Mouse (Mus musculus): ENCODE measurements around the gene Slc18b1.

Gene Slc18b1

GRCm38 (mm10) chr10:23806201-23806600, 9.4 kb downstream of the Slc18b1 start:
- DNase-seq (ENCODE audit: low spot score) = no peak

GRCm38 (mm10) chr10:23811635-23812437, 15.1 kb downstream of the Slc18b1 start:
- peak; percentile 89 for DNase-seq (ENCODE audit: low spot score)

DNA sequence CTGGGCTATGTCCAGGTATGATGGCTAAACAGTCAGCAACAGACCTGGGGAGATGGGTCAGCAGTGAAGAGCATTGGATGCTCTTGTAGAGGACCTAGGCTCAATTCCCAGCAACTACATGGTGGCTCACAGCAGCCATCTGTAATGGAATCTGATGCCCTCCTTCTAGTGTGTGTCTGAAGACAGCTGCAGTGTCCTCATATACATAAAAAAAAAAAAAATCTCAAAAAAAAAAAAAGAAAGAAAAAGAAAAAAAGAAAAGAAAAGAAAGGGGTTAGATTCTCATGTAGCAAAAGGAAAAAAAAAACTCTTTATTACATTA, 15.6 kb downstream of the Slc18b1 start:
- DNase-seq (ENCODE audit: low spot score) = no peak

- no peak for DNase-seq (ENCODE audit: low spot score)
Observed at GRCm38 (mm10) chr10:23812852-23813766, 16.3 kb downstream of the Slc18b1 start.

GRCm38 (mm10) chr10:23815168-23815567, 18.4 kb downstream of the Slc18b1 start:
- peak; percentile 91 for DNase-seq (ENCODE audit: low spot score)

DNA sequence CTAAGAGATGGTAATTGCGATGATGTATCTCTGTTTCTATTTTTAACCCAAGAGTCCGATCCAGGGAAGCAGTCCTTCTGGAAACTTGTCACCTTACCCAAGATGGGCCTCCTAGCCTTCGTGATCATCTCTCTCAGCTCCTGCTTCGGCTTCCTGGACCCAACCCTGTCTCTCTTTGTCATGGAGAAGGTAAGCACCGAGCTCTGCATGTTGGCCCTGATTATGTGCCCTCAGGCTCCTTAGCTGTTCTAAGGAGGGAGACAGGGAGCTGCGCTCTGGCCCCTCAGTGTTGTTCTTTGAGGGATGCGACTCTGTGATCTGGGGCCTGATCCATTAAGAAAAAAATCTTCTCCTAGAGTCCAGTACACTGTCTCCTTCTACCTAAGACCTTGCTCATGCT, 19.5 kb downstream of the Slc18b1 start:
- DNase-seq (ENCODE audit: low spot score) = no peak

- no peak for DNase-seq (ENCODE audit: low spot score)
Observed at GRCm38 (mm10) chr10:23826516-23826915, 29.7 kb downstream of the Slc18b1 start.

DNA sequence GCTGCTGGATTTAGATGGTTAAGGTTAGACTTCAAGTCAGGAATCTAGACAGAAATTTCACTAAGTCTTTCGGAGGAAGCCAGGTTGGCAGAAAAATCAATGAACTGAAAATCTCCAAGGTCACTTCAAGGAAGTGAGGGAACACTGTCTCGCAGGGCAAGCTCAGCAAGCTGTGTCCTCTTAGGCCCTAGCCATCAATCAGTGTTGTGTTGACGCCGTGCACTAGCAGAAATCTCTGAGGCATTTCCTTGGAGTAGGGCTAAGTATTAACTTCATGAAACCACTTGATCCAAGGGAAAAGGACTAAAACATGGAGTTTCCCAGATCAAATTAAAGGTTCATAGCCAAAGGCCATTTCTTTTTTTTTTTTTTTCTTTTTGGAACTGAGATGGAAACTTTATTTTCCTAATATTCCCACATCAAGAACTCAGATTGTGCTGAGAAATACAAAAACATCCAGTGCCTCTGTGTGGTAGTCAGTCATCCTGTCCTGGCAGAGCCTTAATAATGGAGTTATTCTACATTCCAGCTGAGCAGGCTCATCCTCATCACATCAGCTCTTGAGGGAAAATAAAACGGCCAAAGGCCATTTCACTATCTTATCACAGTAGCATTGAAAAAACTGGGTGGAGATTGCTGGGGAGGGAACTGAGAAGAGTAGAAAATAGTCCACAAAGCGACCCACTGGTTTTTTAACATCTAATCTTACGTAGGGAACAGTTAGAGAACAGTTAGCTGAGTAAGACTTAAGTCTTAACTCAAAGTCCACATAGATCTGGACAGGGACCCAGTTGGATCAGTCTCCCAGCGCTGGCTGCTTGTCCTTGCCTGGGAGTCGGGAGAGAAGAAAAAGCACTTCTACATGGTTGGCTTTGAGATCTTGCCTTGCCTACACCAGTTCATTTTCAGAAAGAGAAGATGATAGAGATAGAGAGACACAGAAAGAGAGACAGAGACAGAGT, 39.5 kb downstream of the Slc18b1 start:
- DNase-seq (ENCODE audit: low spot score) = no peak

GRCm38 (mm10) chr10:23837115-23837514, 40.3 kb downstream of the Slc18b1 start:
- no peak for DNase-seq (ENCODE audit: low spot score)

DNA sequence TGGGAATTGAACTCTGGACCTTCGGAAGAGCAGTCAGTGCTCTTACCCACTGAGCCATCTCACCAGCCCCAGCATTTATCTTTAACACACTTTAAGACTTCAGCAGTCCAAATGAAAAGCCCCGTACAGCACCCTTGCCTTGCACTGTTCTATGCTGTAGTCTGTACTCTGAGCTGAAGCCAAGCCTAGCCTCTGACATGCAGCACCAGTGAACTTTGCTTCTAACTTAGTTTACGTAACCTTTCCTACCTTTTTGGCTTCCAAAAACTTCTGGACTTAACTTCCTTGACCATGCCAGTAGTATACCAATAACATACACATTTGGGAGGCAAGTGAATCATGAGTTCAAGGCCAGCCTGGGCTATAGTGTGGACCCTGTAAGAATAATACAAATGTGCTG, 42.1 kb downstream of the Slc18b1 start:
- no peak for DNase-seq (ENCODE audit: low spot score)

GRCm38 (mm10) chr10:23839368-23839767, 42.6 kb downstream of the Slc18b1 start:
- no peak for DNase-seq (ENCODE audit: low spot score)

- no peak for DNase-seq (ENCODE audit: low spot score)
Observed at GRCm38 (mm10) chr10:23840496-23840895, 43.7 kb downstream of the Slc18b1 start.

DNA sequence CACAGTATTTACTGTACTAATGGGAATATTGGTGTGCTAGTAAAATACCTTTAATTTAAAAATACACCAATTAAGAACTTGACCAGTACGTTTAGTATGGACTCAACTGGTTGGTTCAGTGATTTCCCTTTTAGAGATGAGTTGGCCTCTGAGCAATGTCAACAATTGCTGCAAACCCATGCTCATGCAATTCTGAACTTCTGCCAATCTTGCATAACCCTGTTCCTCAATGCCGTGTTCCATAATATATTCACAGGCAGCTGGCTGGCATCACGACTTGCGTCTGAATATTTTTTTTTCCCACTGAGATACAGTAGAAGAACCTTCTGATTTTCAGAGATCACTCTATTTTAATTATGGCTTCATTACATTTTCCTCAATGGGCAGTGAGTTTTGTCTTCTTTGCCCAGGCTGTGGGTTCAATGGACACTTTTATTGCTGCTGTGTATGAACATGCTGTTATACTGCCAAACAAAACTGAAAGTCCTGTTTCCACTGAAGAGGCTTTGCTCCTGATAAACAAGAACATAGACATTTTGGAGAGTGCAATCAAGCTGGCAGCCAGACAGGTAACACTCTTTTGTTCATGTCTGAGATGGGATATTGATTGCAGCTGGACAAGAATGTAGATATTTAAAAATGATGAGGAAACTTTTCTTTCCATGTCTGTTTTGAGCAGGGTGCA, 54.6 kb downstream of the Slc18b1 start, which contains the start of gene Vnn3:
TSS of gene Vnn3 (plus strand) at position 235 of the 685 bp plus-strand sequence.
- no peak for DNase-seq (ENCODE audit: low spot score)

DNA sequence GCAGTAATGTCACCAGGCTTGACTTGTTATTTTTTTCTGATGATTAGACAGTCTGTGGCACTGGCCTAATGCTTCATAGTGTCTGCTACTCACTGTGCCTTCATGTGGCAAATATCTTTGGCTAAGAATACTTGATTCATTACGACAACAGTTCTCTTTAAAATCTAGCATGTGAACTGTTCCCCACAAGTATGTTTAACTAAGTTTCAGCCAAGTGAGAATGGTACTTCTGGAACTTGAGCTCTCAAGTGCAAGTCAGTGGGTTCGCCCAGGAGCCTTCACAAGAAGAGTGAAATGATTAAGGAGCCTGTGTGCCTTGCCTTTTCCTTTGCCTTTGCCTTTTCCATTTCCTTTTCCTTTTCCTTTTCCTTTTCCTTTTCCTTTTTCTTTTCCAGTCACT, 55.3 kb downstream of the Slc18b1 start:
- no peak for DNase-seq (ENCODE audit: low spot score)

DNA sequence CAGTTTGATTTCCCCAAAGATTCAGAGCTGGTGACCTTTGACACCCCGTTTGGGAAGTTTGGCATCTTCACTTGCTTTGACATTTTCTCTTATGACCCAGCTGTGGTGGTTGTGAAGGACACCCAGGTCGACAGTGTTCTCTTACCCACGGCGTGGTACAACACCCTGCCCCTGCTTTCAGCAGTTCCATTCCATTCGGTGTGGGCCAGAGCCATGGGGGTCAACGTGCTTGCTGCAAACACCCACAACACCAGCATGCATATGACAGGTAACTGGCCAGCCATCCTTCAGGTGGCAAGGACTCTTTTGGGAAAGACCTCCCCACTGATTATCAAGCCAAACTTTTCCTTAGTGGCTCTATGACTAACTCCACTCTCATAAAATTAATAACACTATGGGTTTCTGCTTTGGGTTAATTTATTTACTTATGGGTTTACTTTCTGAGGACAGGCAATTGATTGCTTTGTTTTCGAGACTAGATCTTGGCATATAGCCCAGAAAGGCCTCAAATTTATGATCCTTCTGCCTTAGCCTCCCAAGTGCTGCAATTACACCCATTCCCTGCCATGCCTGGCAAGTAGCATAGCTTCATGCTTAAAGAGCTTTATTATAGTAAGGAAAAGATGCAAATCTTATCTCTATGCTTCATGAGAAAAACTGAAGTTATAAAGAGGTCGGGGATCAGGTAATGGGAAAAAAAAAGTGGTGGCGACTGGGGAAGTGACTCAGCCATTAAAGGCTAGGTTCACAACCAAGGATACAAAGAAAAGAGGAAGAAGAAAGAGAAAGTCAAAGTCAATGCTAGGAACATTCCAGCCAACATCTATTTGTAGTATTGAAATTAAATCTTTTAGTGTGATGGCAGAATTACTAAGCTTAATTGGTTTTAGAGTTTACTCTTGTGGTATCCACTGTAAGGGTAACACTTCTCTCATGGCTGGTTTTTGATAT, 67.9 kb downstream of the Slc18b1 start:
- no peak for DNase-seq (ENCODE audit: low spot score)
